Mouse (Mus musculus): ENCODE data around the gene Tmod3. TPM values are rescaled to one million over a fixed set of nuclear protein-coding genes. Genes with fewer than 3 reads are reported as not detected.
"Not testable (repeated sequence)": the region's sequence is repeated elsewhere in the genome, so short reads cannot be mapped to it uniquely, and the experiment has no call there.

Tmod3 gene
- polyA plus RNA-seq, 1 experiment from 2014 or later, result 111 TPM

DNA sequence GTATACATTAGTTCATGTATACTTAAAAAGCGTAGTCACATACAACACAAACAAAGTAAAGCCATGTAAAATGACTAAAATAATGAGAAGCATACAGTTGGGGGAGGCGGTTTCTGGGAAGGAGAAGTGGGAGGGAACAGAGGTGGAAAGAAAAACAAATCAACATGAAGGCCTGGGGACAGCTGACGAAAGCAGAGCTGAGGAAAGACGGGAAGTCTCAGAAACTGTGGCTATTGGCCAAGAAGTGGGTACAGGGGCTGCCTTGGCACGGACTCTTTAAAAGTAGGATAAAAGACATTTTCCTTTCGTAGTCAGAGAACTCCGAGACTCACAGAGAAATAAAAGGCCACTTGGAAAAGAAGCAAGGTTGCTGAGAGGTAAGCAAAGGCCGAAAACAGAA lies 10.4 kb downstream of the Tmod3 start:
- H3K4me1 ChIP-seq (replicated peaks; ENCODE audit: control insufficient read depth, insufficient read depth), result no peaks in the 10 kb centered on the region
- H3K4me2 ChIP-seq (replicated peaks; ENCODE audit: low read depth), result no peak overlapping the region
- TF ChIP-seq EP300 (optimal IDR thresholded peaks at IDR 0.05), result no peak
- no peak for TF ChIP-seq CTCF (IDR thresholded peaks at IDR 0.05; ENCODE audit: low read depth)
- no peak for DNase-seq (ENCODE audit: low spot score)
- no peaks in the 10 kb centered on the region for H3K27me3 ChIP-seq (ENCODE audit: control insufficient read depth, insufficient read depth, low read length)
- no peaks in the 10 kb centered on the region for H3K36me3 ChIP-seq (ENCODE audit: control insufficient read depth, insufficient read depth, low read length)
- no peak for ATAC-seq (ENCODE audit: low FRiP score, low TSS enrichment)
- no peak overlapping the region for H3K27ac ChIP-seq (replicated peaks)
- no peak overlapping the region for H3K4me3 ChIP-seq (ENCODE audit: low read depth, low read length)
- no peaks in the 10 kb centered on the region for H3K9me3 ChIP-seq (ENCODE audit: control insufficient read depth, low read length)
- 65% methylated on average over 8 of the region's 8 CpGs for WGBS
- H3K9ac ChIP-seq (ENCODE audit: low read length), result no peak overlapping the region

DNA sequence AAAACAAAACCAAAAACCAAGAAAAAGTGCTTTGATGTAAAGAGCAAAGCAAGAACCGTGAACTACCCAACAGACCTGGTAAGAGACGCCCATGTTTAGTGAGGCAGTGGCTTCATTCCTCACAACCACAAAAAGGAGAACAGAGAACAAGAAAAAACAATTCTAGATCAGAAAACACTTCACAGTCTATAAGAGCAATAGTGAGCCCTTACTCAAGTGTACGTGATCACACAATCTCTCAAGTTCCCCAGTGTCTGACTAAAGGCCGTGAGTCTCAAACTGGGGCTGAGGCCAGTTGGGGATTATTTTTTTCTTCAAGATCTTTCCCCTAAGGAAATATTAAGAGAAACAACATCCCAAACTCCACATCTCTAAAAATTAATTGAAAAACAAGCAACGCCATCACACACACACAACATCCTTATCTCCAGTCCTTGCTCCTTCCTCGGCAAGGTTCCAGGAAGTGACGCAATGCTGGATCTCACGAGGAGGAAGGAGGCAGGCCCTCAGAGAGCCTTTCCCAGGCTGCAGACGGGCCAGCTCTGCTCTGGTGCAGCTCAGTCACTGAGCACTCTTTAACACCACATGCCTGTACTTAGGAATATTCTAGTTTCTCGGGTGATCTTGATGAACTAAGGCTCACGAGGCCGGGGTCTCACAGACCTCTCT lies 12.4 kb downstream of the Tmod3 start:
- Histone ChIP-seq H3K9ac (ENCODE audit: low read length) (no peak overlapping the region), H3K27ac (replicated peaks) (peak overlapping the region; percentile 75), H3K4me1 (replicated peaks; ENCODE audit: control insufficient read depth, insufficient read depth) (peaks cover 4% of the 10 kb centered on the region), H3K36me3 (ENCODE audit: control insufficient read depth, insufficient read depth, low read length) (no peaks in the 10 kb centered on the region), H3K27me3 (ENCODE audit: control insufficient read depth, insufficient read depth, low read length) (no peaks in the 10 kb centered on the region), H3K4me3 (ENCODE audit: low read depth, low read length) (no peak overlapping the region), H3K9me3 (ENCODE audit: control insufficient read depth, low read length) (no peaks in the 10 kb centered on the region), H3K4me2 (replicated peaks; ENCODE audit: low read depth) (no peak overlapping the region)
- ATAC-seq (ENCODE audit: low FRiP score, low TSS enrichment) (peak; percentile 88), DNase-seq (ENCODE audit: low spot score) (peak; percentile 84)
- TF ChIP-seq EP300 (optimal IDR thresholded peaks at IDR 0.05), result no peak
- TF ChIP-seq CTCF (IDR thresholded peaks at IDR 0.05; ENCODE audit: low read depth), result no peak
- whole genome bisulfite sequencing, result 52% methylated on average over 12 of the region's 12 CpGs

DNA sequence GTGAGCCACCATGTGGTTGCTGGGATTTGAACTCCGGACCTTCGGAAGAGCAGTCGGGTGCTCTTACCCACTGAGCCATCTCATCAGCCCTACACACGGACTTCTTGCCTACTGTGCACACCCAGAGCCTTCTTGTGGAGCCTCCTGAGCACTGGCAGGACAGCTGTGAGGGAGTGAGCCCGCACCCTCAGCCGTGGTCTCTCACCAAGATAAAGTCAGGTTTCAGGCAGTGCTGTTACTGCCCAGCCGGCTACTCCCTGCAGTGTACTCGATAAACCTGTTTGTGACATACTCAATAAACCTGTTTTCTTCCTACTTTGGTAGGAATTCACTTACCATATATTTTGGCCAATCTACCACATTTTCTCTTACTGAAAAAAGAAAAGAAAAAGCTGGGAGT lies 13.9 kb downstream of the Tmod3 start:
- Histone ChIP-seq H3K4me3 (ENCODE audit: low read depth, low read length) (no peak overlapping the region), H3K4me2 (replicated peaks; ENCODE audit: low read depth) (no peak overlapping the region), H3K27me3 (ENCODE audit: control insufficient read depth, insufficient read depth, low read length) (no peaks in the 10 kb centered on the region), H3K4me1 (replicated peaks; ENCODE audit: control insufficient read depth, insufficient read depth) (peaks cover 7% of the 10 kb centered on the region), H3K27ac (replicated peaks) (peak overlapping the region; percentile 45; the same call in 1 of the 2 replicates), H3K9ac (ENCODE audit: low read length) (no peak overlapping the region), H3K36me3 (ENCODE audit: control insufficient read depth, insufficient read depth, low read length) (no peaks in the 10 kb centered on the region), H3K9me3 (ENCODE audit: control insufficient read depth, low read length) (no peaks in the 10 kb centered on the region)
- DNase-seq (ENCODE audit: low spot score), result peak; percentile 56
- peak; percentile 73 for ATAC-seq (ENCODE audit: low FRiP score, low TSS enrichment)
- WGBS, result 73% methylated on average over 8 of the region's 8 CpGs
- TF ChIP-seq CTCF (IDR thresholded peaks at IDR 0.05; ENCODE audit: low read depth) (no peak), EP300 (optimal IDR thresholded peaks at IDR 0.05) (no peak)

GRCm38 (mm10) chr9:75541497-75541896 lies 18.0 kb downstream of the Tmod3 start:
- no peak overlapping the region for H3K9ac ChIP-seq (ENCODE audit: low read length)
- 9% methylated on average over 5 of the region's 5 CpGs for WGBS
- peak overlapping the region; percentile 78 for H3K27ac ChIP-seq (replicated peaks)
- ATAC-seq (ENCODE audit: low FRiP score, low TSS enrichment) (peak; percentile 76), DNase-seq (ENCODE audit: low spot score) (peak; percentile 59)
- H3K36me3 ChIP-seq (ENCODE audit: control insufficient read depth, insufficient read depth, low read length), result no peaks in the 10 kb centered on the region
- H3K27me3 ChIP-seq (ENCODE audit: control insufficient read depth, insufficient read depth, low read length), result no peaks in the 10 kb centered on the region
- TF ChIP-seq CTCF (IDR thresholded peaks at IDR 0.05; ENCODE audit: low read depth) (no peak), EP300 (optimal IDR thresholded peaks at IDR 0.05) (no peak)
- H3K4me3 ChIP-seq (ENCODE audit: low read depth, low read length), result no peak overlapping the region
- peaks cover 7% of the 10 kb centered on the region for H3K4me1 ChIP-seq (replicated peaks; ENCODE audit: control insufficient read depth, insufficient read depth)
- H3K9me3 ChIP-seq (ENCODE audit: control insufficient read depth, low read length), result no peaks in the 10 kb centered on the region
- H3K4me2 ChIP-seq (replicated peaks; ENCODE audit: low read depth), result no peak overlapping the region; the same call in 1 of the 2 replicates

GRCm38 (mm10) chr9:75536422-75536821 lies 23.0 kb downstream of the Tmod3 start:
- H3K9me3 ChIP-seq (ENCODE audit: control insufficient read depth, low read length), result no peaks in the 10 kb centered on the region
- H3K4me2 ChIP-seq (replicated peaks; ENCODE audit: low read depth), result no peak overlapping the region
- H3K4me3 ChIP-seq (ENCODE audit: low read depth, low read length), result no peak overlapping the region
- no peak overlapping the region for H3K27ac ChIP-seq (replicated peaks)
- H3K9ac ChIP-seq (ENCODE audit: low read length), result no peak overlapping the region
- ATAC-seq (ENCODE audit: low FRiP score, low TSS enrichment), result no peak
- TF ChIP-seq CTCF (IDR thresholded peaks at IDR 0.05; ENCODE audit: low read depth) (no peak), EP300 (optimal IDR thresholded peaks at IDR 0.05) (no peak)
- no peaks in the 10 kb centered on the region; the same call in 1 of the 2 replicates for H3K4me1 ChIP-seq (replicated peaks; ENCODE audit: control insufficient read depth, insufficient read depth)
- WGBS, result 39% methylated on average over 1 of the region's 1 CpGs
- H3K36me3 ChIP-seq (ENCODE audit: control insufficient read depth, insufficient read depth, low read length), result no peaks in the 10 kb centered on the region
- H3K27me3 ChIP-seq (ENCODE audit: control insufficient read depth, insufficient read depth, low read length), result no peaks in the 10 kb centered on the region
- no peak for DNase-seq (ENCODE audit: low spot score)

DNA sequence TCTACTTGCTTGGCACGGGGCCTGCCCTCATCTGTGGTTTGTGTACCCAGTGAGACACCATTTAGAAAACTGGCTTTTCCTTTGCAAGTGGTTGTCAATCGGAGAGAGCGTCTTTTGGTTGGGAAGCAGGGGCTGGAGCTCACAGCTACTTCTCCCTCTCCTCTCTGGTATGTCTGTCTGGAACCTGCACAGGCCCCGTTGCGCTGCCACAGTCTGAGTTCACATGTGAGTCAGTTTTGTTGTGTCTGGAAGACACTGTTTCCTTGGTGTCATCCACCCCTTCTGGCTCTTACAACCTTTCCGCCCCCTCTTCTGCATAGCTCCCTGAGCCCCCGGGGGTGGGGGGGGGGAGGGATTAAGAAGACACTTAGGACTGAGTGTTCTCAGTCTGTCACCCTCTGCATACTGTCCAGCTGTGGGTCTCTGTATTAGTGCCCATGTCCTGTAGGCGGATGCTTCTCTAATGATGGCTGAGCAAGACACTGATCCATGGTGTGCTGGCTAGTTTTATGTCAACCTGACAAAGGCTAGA lies 25.0 kb downstream of the Tmod3 start:
- no peak overlapping the region for H3K9ac ChIP-seq (ENCODE audit: low read length)
- ATAC-seq (ENCODE audit: low FRiP score, low TSS enrichment), result 0 out of 2 replicates have a peak, but pooled peaks have one; percentile 52
- no peaks in the 10 kb centered on the region; the same call in 1 of the 2 replicates for H3K4me1 ChIP-seq (replicated peaks; ENCODE audit: control insufficient read depth, insufficient read depth)
- H3K4me3 ChIP-seq (ENCODE audit: low read depth, low read length), result no peak overlapping the region
- no peaks in the 10 kb centered on the region for H3K27me3 ChIP-seq (ENCODE audit: control insufficient read depth, insufficient read depth, low read length)
- TF ChIP-seq EP300 (optimal IDR thresholded peaks at IDR 0.05) (no peak), CTCF (IDR thresholded peaks at IDR 0.05; ENCODE audit: low read depth) (no peak)
- DNase-seq (ENCODE audit: low spot score), result no peak
- no peak overlapping the region for H3K4me2 ChIP-seq (replicated peaks; ENCODE audit: low read depth)
- 86% methylated on average over 8 of the region's 8 CpGs for WGBS
- H3K36me3 ChIP-seq (ENCODE audit: control insufficient read depth, insufficient read depth, low read length), result peaks cover 3% of the 10 kb centered on the region; the same call in 1 of the 2 replicates
- H3K9me3 ChIP-seq (ENCODE audit: control insufficient read depth, low read length), result no peaks in the 10 kb centered on the region
- H3K27ac ChIP-seq (replicated peaks), result no peak overlapping the region

DNA sequence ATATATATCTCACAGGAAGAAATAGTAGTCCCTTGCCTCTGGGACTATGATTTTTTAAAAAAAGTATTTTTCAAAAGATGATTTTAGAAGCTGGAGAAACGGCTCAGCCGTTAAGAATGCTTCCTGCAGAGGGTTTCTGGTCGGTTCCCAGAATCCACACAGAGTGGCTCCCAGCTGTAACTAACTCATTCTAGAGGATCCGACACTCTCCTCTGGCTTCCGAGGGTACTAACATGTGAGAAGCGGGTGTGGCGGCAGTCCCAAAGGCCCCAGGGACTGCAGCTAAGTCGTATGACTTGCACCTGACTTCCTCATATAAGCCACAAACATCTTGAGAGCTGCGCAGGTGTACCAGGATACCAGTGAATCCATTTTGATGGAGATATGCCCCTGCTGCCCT lies 26.5 kb downstream of the Tmod3 start:
- H3K4me3 ChIP-seq (ENCODE audit: low read depth, low read length); DNase-seq (ENCODE audit: low spot score); H3K9ac ChIP-seq (ENCODE audit: low read length); ATAC-seq (ENCODE audit: low FRiP score, low TSS enrichment); H3K4me2 ChIP-seq (replicated peaks; ENCODE audit: low read depth); H3K4me1 ChIP-seq (replicated peaks; ENCODE audit: control insufficient read depth, insufficient read depth); H3K27ac ChIP-seq (replicated peaks); H3K9me3 ChIP-seq (ENCODE audit: control insufficient read depth, low read length); H3K36me3 ChIP-seq (ENCODE audit: control insufficient read depth, insufficient read depth, low read length); H3K27me3 ChIP-seq (ENCODE audit: control insufficient read depth, insufficient read depth, low read length): not testable (repeated sequence)
- 69% methylated on average over 8 of the region's 9 CpGs for WGBS

All from stomach, postnatal 0 days (tissue).